Mouse (Mus musculus): ENCODE data around the gene Pdp2. TPM values are rescaled to one million over a fixed set of nuclear protein-coding genes. Genes with fewer than 3 reads are reported as not detected.

Gene Pdp2
- 20.0 and 20.9 TPM in 2 replicates for polyA plus RNA-seq (2015; fragmentation: Nextera tagmentation; extraction: Ambion mirVana)

- H3K4me2 ChIP-seq: peak within 1 kb of the TSS; percentile 80
- under 1% methylated on average over 44 of the region's 44 CpGs for WGBS
- H3K27ac ChIP-seq: peak within 1 kb of the TSS; percentile 85
- H3K27me3 ChIP-seq (replicated peaks): no peaks in the 10 kb centered on the region
- peaks cover 11% of the 10 kb centered on the region for H3K4me1 ChIP-seq
- H3K9ac ChIP-seq: peak within 1 kb of the TSS; percentile 66
- peak within 1 kb of the TSS; percentile 74 for H3K4me3 ChIP-seq
- peak; percentile 98 for ATAC-seq (replicated peaks)
- H3K36me3 ChIP-seq (replicated peaks): peaks cover 11% of the 10 kb centered on the region; the same call in 1 of the 2 replicates
- H3K9me3 ChIP-seq: no peaks in the 10 kb centered on the region
These were observed at the start of gene Pdp2 for GRCm38 (mm10) chr8:104591133-104591834. Gene Pdp2 (plus strand): TSS chr8:104591451.

GRCm38 (mm10) chr8:104541515-104541880 lies 49.8 kb upstream of the Pdp2 start:
- 0 out of 2 replicates have a peak overlapping the region, but pooled peaks have one; percentile 27 for H3K9ac ChIP-seq
- peaks cover 19% of the 10 kb centered on the region for H3K4me1 ChIP-seq
- H3K4me3 ChIP-seq: peak overlapping the region; percentile 45
- 14% methylated on average over 8 of the region's 8 CpGs for WGBS
- H3K9me3 ChIP-seq: no peaks in the 10 kb centered on the region
- no peaks in the 10 kb centered on the region for H3K36me3 ChIP-seq (replicated peaks)
- H3K27ac ChIP-seq: no peak overlapping the region
- ATAC-seq (replicated peaks): peak; percentile 5
- peaks cover 47% of the 10 kb centered on the region for H3K27me3 ChIP-seq (replicated peaks)
- peak overlapping the region; percentile 93 for H3K4me2 ChIP-seq

- Histone ChIP-seq H3K9ac (no peak overlapping the region), H3K9me3 (no peaks in the 10 kb centered on the region), H3K4me2 (peak overlapping the region; percentile 93), H3K27me3 (replicated peaks) (peaks cover 47% of the 10 kb centered on the region), H3K36me3 (replicated peaks) (no peaks in the 10 kb centered on the region), H3K27ac (no peak overlapping the region), H3K4me3 (peak overlapping the region; percentile 45; the same call in 1 of the 2 replicates), H3K4me1 (peaks cover 19% of the 10 kb centered on the region)
- WGBS: 11% methylated on average over 11 of the region's 11 CpGs
- ATAC-seq (replicated peaks): no peak
These were observed 49.1 kb upstream of the Pdp2 start for GRCm38 (mm10) chr8:104542160-104542559.

- H3K4me3 ChIP-seq: no peak overlapping the region
- no peaks in the 10 kb centered on the region for H3K9me3 ChIP-seq
- no peak overlapping the region for H3K27ac ChIP-seq
- H3K4me2 ChIP-seq: no peak overlapping the region
- 84% methylated on average over 8 of the region's 8 CpGs for WGBS
- H3K4me1 ChIP-seq: peaks cover 19% of the 10 kb centered on the region
- H3K36me3 ChIP-seq (replicated peaks): no peaks in the 10 kb centered on the region
- no peak for ATAC-seq (replicated peaks)
- no peak overlapping the region for H3K9ac ChIP-seq
- peaks cover 47% of the 10 kb centered on the region for H3K27me3 ChIP-seq (replicated peaks)
These were observed 47.7 kb upstream of the Pdp2 start for GRCm38 (mm10) chr8:104543440-104544045.

- ATAC-seq (replicated peaks): no peak
- no peaks in the 10 kb centered on the region for H3K9me3 ChIP-seq
- 90% methylated on average over 4 of the region's 4 CpGs for WGBS
These were observed 36.1 kb upstream of the Pdp2 start for GRCm38 (mm10) chr8:104555191-104555590.

GRCm38 (mm10) chr8:104557226-104557625 lies 34.0 kb upstream of the Pdp2 start:
- Histone ChIP-seq H3K36me3 (replicated peaks) (no peaks in the 10 kb centered on the region), H3K4me1 (no peaks in the 10 kb centered on the region), H3K27ac (no peak overlapping the region), H3K9me3 (no peaks in the 10 kb centered on the region), H3K4me3 (no peak overlapping the region), H3K4me2 (no peak overlapping the region), H3K9ac (no peak overlapping the region), H3K27me3 (replicated peaks) (no peaks in the 10 kb centered on the region)
- 84% methylated on average over 7 of the region's 7 CpGs for WGBS
- ATAC-seq (replicated peaks): no peak

More at GRCm38 (mm10) chr8:104555191-104555590, 36.1 kb upstream of the Pdp2 start:
- Histone ChIP-seq H3K9ac (no peak overlapping the region), H3K4me3 (no peak overlapping the region), H3K27me3 (replicated peaks) (no peaks in the 10 kb centered on the region), H3K27ac (no peak overlapping the region), H3K4me1 (no peaks in the 10 kb centered on the region), H3K36me3 (replicated peaks) (no peaks in the 10 kb centered on the region), H3K4me2 (no peak overlapping the region)

- no peaks in the 10 kb centered on the region for H3K9me3 ChIP-seq
- H3K4me2 ChIP-seq: no peak overlapping the region
- no peaks in the 10 kb centered on the region for H3K4me1 ChIP-seq
- H3K4me3 ChIP-seq: no peak overlapping the region
- H3K27ac ChIP-seq: no peak overlapping the region
- H3K36me3 ChIP-seq (replicated peaks): no peaks in the 10 kb centered on the region
- no peak overlapping the region for H3K9ac ChIP-seq
- no peak for ATAC-seq (replicated peaks)
- no peaks in the 10 kb centered on the region for H3K27me3 ChIP-seq (replicated peaks)
These were observed 30.5 kb upstream of the Pdp2 start for GRCm38 (mm10) chr8:104560731-104561130.

- Histone ChIP-seq H3K4me1 (no peaks in the 10 kb centered on the region), H3K27me3 (replicated peaks) (no peaks in the 10 kb centered on the region), H3K4me3 (no peak overlapping the region), H3K4me2 (no peak overlapping the region; the same call in 1 of the 2 replicates), H3K27ac (no peak overlapping the region), H3K9ac (no peak overlapping the region), H3K36me3 (replicated peaks) (no peaks in the 10 kb centered on the region), H3K9me3 (no peaks in the 10 kb centered on the region)
- 23% methylated on average over 22 of the region's 22 CpGs for WGBS
- ATAC-seq (replicated peaks): peak; percentile 85
These were observed 26.4 kb upstream of the Pdp2 start for GRCm38 (mm10) chr8:104564633-104565456.

GRCm38 (mm10) chr8:104565457-104565798 lies 25.8 kb upstream of the Pdp2 start:
- Histone ChIP-seq H3K4me1 (no peaks in the 10 kb centered on the region), H3K36me3 (replicated peaks) (no peaks in the 10 kb centered on the region), H3K4me3 (no peak overlapping the region), H3K4me2 (no peak overlapping the region), H3K27me3 (replicated peaks) (no peaks in the 10 kb centered on the region), H3K9me3 (no peaks in the 10 kb centered on the region), H3K9ac (no peak overlapping the region), H3K27ac (no peak overlapping the region)
- 95% methylated on average over 5 of the region's 5 CpGs for WGBS
- peak; percentile 45 for ATAC-seq (replicated peaks)

- WGBS: 40% methylated on average over 1 of the region's 1 CpGs
- Histone ChIP-seq H3K36me3 (replicated peaks) (no peaks in the 10 kb centered on the region), H3K4me2 (no peak overlapping the region), H3K9ac (no peak overlapping the region), H3K27ac (no peak overlapping the region), H3K27me3 (replicated peaks) (no peaks in the 10 kb centered on the region), H3K4me3 (no peak overlapping the region), H3K4me1 (peaks cover 5% of the 10 kb centered on the region; the same call in 1 of the 2 replicates), H3K9me3 (no peaks in the 10 kb centered on the region)
- no peak for ATAC-seq (replicated peaks)
These were observed 21.7 kb upstream of the Pdp2 start for GRCm38 (mm10) chr8:104569559-104569958.

GRCm38 (mm10) chr8:104570436-104571343 lies 20.6 kb upstream of the Pdp2 start:
- H3K27me3 ChIP-seq (replicated peaks): no peaks in the 10 kb centered on the region
- 8% methylated on average over 26 of the region's 26 CpGs for WGBS
- H3K27ac ChIP-seq: no peak overlapping the region
- ATAC-seq (replicated peaks): peak; percentile 76; the same call in 1 of the 2 replicates
- H3K4me3 ChIP-seq: peak overlapping the region; percentile 34
- 0 out of 2 replicates have a peak overlapping the region, but pooled peaks have one; percentile 25 for H3K9ac ChIP-seq
- H3K9me3 ChIP-seq: no peaks in the 10 kb centered on the region
- H3K4me2 ChIP-seq: peak overlapping the region; percentile 63
- H3K36me3 ChIP-seq (replicated peaks): no peaks in the 10 kb centered on the region
- H3K4me1 ChIP-seq: peaks cover 5% of the 10 kb centered on the region; the same call in 1 of the 2 replicates
